Mouse (Mus musculus): ENCODE data around the gene Olfr1132. TPM values are rescaled to one million over a fixed set of nuclear protein-coding genes. Genes with fewer than 3 reads are reported as not detected.
"Not testable (repeated sequence)": the region's sequence is repeated elsewhere in the genome, so short reads cannot be mapped to it uniquely, and the experiment has no call there.

Olfr1132 gene
- not detected in 2 replicates for polyA plus RNA-seq (2012)

DNA sequence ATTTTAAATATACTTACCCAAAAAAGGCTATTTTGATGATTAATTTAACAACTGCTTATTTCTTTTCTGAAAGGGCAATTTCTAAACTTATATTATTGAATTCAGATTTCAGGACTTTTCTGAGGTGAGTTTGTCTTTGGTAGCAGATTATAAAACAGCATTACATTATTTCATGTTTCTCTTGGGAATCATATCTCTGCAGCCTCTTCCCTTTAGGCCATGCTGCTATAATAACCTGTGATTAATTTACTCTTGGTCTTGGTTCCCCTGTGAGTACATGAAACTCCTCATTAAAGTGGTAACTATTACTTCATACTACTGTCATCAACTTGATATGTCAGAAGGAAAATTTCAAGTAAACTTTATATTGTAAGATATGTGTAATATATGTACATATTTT is at the start of gene Olfr1132:
Gene Olfr1132 (minus strand): TSS at position 101 of the 400 bp plus-strand sequence.
- no peak for TF ChIP-seq GATA1 (IDR thresholded peaks at IDR 0.05; ENCODE audit: low read length)

DNA sequence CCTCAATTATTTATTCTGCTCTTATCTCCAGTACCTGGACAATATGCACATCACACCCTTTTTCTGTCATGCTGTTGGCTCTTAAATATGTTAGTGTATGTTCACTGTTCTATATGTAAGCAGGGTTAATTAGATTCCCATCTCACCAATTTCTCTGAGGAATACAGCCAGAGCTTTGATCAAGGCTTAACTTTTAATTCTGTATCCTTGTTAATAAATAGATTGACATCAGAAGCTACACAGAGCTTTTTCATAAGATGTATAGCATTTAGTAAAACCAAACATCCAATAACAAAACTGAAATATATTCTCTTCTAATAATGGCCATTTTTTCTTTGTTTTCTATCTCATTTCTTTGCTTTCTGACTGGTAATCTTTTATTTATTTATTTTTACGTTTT is 36.2 kb upstream of the Olfr1132 start, which contains the start of gene Olfr1135:
Gene Olfr1135 (minus strand): TSS at position 101 of the 400 bp plus-strand sequence.
- no peak for TF ChIP-seq GATA1 (IDR thresholded peaks at IDR 0.05; ENCODE audit: low read length)

DNA sequence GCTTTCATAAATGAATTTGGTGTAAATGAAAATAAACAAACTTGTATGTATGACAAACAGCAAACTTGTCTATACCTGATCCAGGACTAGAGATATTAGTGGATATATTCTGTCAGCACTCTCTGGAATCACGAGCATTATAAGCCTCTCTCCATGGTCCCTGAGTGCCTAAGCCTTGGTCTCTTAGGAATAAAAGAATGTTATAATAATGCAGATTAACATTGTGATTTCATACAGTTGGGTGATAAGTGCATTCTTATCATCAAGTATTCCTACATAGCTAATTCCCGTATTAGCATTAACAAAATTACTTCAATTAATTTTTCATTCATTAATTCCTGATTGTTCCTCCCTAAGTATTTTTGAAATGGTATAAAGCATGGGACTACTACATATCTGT is 21.0 kb upstream of the Olfr1132 start, which contains the start of gene Olfr1134:
Gene Olfr1134 (minus strand): TSS at position 101 of the 400 bp plus-strand sequence.
- no peak for TF ChIP-seq GATA1 (IDR thresholded peaks at IDR 0.05; ENCODE audit: low read length)

DNA sequence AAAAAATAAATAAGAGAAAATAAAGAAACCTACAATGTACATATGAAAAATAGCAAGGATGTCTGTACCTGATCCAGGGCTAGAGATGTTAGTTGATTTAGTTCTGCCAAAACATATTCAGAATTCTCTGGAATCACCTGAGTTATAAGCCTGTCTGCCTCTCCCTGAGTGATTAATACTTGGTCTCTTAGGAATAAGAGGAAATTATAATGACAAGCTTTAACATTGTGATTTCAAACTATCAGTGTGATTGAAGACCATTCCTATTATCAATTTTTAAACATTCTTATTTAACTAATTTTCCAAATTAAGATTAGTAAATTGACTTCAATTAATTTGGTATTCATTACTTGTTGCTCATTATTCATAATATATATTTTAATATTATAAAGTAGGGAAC is 9.9 kb upstream of the Olfr1132 start, which contains the start of gene Olfr1133:
Gene Olfr1133 (minus strand): TSS at position 101 of the 400 bp plus-strand sequence.
- TF ChIP-seq GATA1 (IDR thresholded peaks at IDR 0.05; ENCODE audit: low read length), result no peak

DNA sequence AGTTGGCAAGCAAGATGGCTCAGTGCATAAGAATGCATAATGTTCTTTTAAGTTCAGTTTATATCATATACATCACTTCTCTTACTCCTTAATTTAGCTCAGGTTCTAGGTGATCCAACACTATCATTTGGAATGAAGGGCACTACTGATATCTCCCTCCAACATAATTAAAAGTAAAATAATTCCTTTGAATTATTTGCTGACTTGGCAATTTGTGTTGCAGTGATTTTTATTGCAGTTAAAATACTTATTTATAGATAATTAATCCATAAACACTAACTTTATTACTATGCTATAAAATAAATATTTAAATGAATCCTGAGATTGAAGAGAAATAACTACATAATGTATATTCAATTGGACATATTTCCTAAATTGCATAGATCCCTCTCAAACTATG is 5.1 kb upstream of the Olfr1132 start:
- no peak for TF ChIP-seq GATA1 (IDR thresholded peaks at IDR 0.05; ENCODE audit: low read length)

DNA sequence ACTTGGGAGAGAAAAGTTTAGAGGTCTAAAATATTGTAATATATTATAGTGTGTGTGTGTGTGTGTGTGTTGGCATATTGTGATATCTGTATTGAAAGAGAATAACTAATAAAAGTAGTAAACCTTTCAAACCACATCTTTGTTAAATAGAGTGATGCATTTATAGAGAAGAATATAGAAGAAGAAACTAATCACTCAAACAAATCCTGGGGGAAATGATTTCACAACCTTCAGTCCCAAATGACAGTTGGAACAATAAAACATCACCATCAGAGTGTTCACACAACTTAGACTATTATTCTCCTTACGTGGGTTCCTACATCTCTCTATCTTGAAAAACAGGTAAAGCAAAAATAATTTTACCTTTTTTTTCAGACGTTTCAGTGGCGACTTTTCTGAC is 10.5 kb downstream of the Olfr1132 start, which contains the start of gene Olfr1131:
Gene Olfr1131 (plus strand): TSS at position 301 of the 400 bp plus-strand sequence.
- TF ChIP-seq GATA1 (IDR thresholded peaks at IDR 0.05; ENCODE audit: low read length), result no peak

DNA sequence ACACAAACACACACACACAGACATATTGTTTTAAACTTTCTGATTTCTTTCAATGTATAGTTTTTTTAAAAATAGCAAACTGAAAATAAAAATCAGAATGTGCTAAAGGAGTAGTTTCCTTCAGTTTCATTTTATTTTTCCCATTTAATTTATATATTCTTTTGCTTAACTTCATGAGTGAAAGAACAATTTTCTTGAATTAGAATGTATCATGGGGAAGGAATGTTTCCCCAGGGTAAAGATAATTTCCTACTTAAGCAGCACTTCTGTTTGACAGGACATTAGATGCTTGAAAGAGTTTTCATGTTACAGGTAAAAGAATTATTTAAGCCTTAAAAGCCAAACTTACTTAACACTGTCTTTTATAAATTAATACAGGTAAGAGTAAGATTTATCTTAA is 31.4 kb downstream of the Olfr1132 start, which contains the start of gene Olfr1130:
Gene Olfr1130 (plus strand): TSS at position 301 of the 400 bp plus-strand sequence.
- not testable (repeated sequence) for TF ChIP-seq GATA1 (IDR thresholded peaks at IDR 0.05; ENCODE audit: low read length)

Other genes starting within 250 kb of the Olfr1132 start
- gene Olfr1123, start 220.9 kb downstream of the Olfr1132 start, polyA plus RNA-seq (2012), result not detected in 2 replicates
- gene Olfr1124, start 207.3 kb downstream of the Olfr1132 start, polyA plus RNA-seq (2012), result not detected in 2 replicates
- gene Olfr1126, start 183.6 kb downstream of the Olfr1132 start, polyA plus RNA-seq (2012), result not detected in 2 replicates
- not detected in 2 replicates for gene Pramel7, start 140.4 kb downstream of the Olfr1132 start, polyA plus RNA-seq (2012)
- gene Pramel6, start 131.0 kb downstream of the Olfr1132 start, polyA plus RNA-seq (2012), result not detected in 2 replicates
- not detected in 2 replicates for gene Olfr153, start 105.7 kb downstream of the Olfr1132 start, polyA plus RNA-seq (2012)
- not detected in 2 replicates for gene Olfr1128, start 92.0 kb downstream of the Olfr1132 start, polyA plus RNA-seq (2012)
- not detected in 2 replicates for gene Olfr1129, start 63.6 kb downstream of the Olfr1132 start, polyA plus RNA-seq (2012)
- not detected in 2 replicates for gene Olfr1130, start 31.3 kb downstream of the Olfr1132 start, polyA plus RNA-seq (2012)
- gene Olfr1131, start 10.4 kb downstream of the Olfr1132 start, polyA plus RNA-seq (2012), result not detected in 2 replicates
- not detected in 2 replicates for gene Olfr1133, start 9.8 kb upstream of the Olfr1132 start, polyA plus RNA-seq (2012)
- gene Olfr1134, start 20.9 kb upstream of the Olfr1132 start, polyA plus RNA-seq (2012), result not detected in 2 replicates
- gene Olfr1135, start 36.1 kb upstream of the Olfr1132 start, polyA plus RNA-seq (2012), result not detected in 2 replicates
- not detected in 2 replicates for gene Olfr1136, start 56.4 kb upstream of the Olfr1132 start, polyA plus RNA-seq (2012)
- not detected in 2 replicates for gene Olfr1137, start 75.6 kb upstream of the Olfr1132 start, polyA plus RNA-seq (2012)
- not detected in 2 replicates for gene Olfr1138, start 102.4 kb upstream of the Olfr1132 start, polyA plus RNA-seq (2012)
- gene Olfr1140, start 106.2 kb upstream of the Olfr1132 start, polyA plus RNA-seq (2012), result not detected in 2 replicates
- not detected in 2 replicates for gene Olfr1141, start 116.5 kb upstream of the Olfr1132 start, polyA plus RNA-seq (2012)
- not detected in 2 replicates for gene Olfr152, start 141.9 kb upstream of the Olfr1132 start, polyA plus RNA-seq (2012)
- gene Olfr1143, start 163.1 kb upstream of the Olfr1132 start, polyA plus RNA-seq (2012), result not detected in 2 replicates
- gene Olfr1145, start 172.3 kb upstream of the Olfr1132 start, polyA plus RNA-seq (2012), result not detected in 2 replicates
- not detected in 2 replicates for gene Olfr1148, start 193.0 kb upstream of the Olfr1132 start, polyA plus RNA-seq (2012)
- not detected in 2 replicates for gene Olfr1150-ps1, start 206.5 kb upstream of the Olfr1132 start, polyA plus RNA-seq (2012)
- gene Olfr1151, start 218.3 kb upstream of the Olfr1132 start, polyA plus RNA-seq (2012), result not detected in 2 replicates
- gene Olfr1152, start 229.0 kb upstream of the Olfr1132 start, polyA plus RNA-seq (2012), result not detected in 2 replicates

Data from G1E-ER4 (cell line).